Mouse (Mus musculus) liver, postnatal 0 days (tissue): ENCODE data around the gene Mgat4e.

Source experiments
- CTCF ChIP-seq: sonication (generic); IDR thresholded peaks from 2 replicates; pipeline ENCODE4 v1.5.1; 2016; ENCODE audit warnings: antibody characterized with exemption, low read depth
- EP300 ChIP-seq: IDR thresholded peaks from 2 replicates; pipeline ENCODE4 v1.6.1; 2016; ENCODE audit warnings: antibody characterized with exemption, low read depth, mild to moderate bottlenecking

DNA sequence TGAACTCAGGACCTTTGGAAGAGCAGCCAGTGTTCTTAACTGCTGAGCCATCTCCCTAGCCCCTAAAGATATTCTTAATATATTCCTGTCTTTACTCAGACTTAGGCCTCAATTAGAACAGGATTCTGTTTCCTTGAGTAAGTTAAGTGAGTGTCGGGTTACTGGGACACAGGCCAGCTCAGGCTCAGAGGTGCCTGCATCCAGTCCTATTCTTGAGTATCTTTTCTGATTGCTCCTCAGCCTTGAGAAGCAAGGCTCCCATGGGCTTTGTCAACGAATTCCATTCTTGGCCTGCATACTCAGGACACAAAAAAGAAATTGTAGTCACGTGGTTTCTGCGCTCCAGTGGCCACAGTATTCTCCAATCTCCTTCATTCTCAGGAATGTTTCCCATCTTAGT lies 1.3 kb downstream of the Mgat4e start:
- TF ChIP-seq CTCF (no peak), EP300 (no peak)
